Mouse (Mus musculus): ENCODE results near the gene Pabpc1l. TPM values are rescaled to one million over a fixed set of nuclear protein-coding genes. Genes with fewer than 3 reads are reported as not detected.

Pabpc1l gene
- polyA plus RNA-seq, 1 experiment from 2014 or later = 0.66 TPM

GRCm38 (mm10) chr2:164018910-164019309 lies 6.3 kb upstream of the Pabpc1l start:
- Histone ChIP-seq H3K27me3 (ENCODE audit: control insufficient read depth, insufficient read depth, low read length) (no peaks in the 10 kb centered on the region), H3K9ac (ENCODE audit: low read depth, low read length) (no peak overlapping the region), H3K4me3 (ENCODE audit: low read depth, low read length) (no peak overlapping the region), H3K4me2 (no peak overlapping the region), H3K36me3 (ENCODE audit: control insufficient read depth, insufficient read depth, low read length) (peaks cover 27% of the 10 kb centered on the region), H3K9me3 (replicated peaks; ENCODE audit: control insufficient read depth, low read length) (no peaks in the 10 kb centered on the region), H3K4me1 (ENCODE audit: control insufficient read depth, insufficient read depth, low read length) (no peaks in the 10 kb centered on the region), H3K27ac (ENCODE audit: low read depth, low read length) (no peak overlapping the region)
- 86% methylated on average over 3 of the region's 3 CpGs for WGBS (ENCODE audit: insufficient replicate concordance)
- ATAC-seq (replicated peaks; ENCODE audit: insufficient number of reproducible peaks, low FRiP score, low TSS enrichment) = no peak

GRCm38 (mm10) chr2:164019943-164020342 lies 5.3 kb upstream of the Pabpc1l start:
- Histone ChIP-seq H3K36me3 (ENCODE audit: control insufficient read depth, insufficient read depth, low read length) (peaks cover 26% of the 10 kb centered on the region), H3K27ac (ENCODE audit: low read depth, low read length) (no peak overlapping the region), H3K27me3 (ENCODE audit: control insufficient read depth, insufficient read depth, low read length) (no peaks in the 10 kb centered on the region), H3K9me3 (replicated peaks; ENCODE audit: control insufficient read depth, low read length) (no peaks in the 10 kb centered on the region), H3K4me2 (no peak overlapping the region), H3K4me1 (ENCODE audit: control insufficient read depth, insufficient read depth, low read length) (no peaks in the 10 kb centered on the region), H3K4me3 (ENCODE audit: low read depth, low read length) (no peak overlapping the region), H3K9ac (ENCODE audit: low read depth, low read length) (no peak overlapping the region)
- 77% methylated on average over 4 of the region's 4 CpGs for WGBS (ENCODE audit: insufficient replicate concordance)
- ATAC-seq (replicated peaks; ENCODE audit: insufficient number of reproducible peaks, low FRiP score, low TSS enrichment) = no peak

GRCm38 (mm10) chr2:164022104-164022503 lies 3.1 kb upstream of the Pabpc1l start:
- no peak overlapping the region for H3K4me3 ChIP-seq (ENCODE audit: low read depth, low read length)
- no peaks in the 10 kb centered on the region for H3K4me1 ChIP-seq (ENCODE audit: control insufficient read depth, insufficient read depth, low read length)
- peaks cover 11% of the 10 kb centered on the region for H3K36me3 ChIP-seq (ENCODE audit: control insufficient read depth, insufficient read depth, low read length)
- no peaks in the 10 kb centered on the region for H3K9me3 ChIP-seq (replicated peaks; ENCODE audit: control insufficient read depth, low read length)
- no peak for ATAC-seq (replicated peaks; ENCODE audit: insufficient number of reproducible peaks, low FRiP score, low TSS enrichment)
- 50% methylated on average over 2 of the region's 2 CpGs for WGBS (ENCODE audit: insufficient replicate concordance)
- H3K27me3 ChIP-seq (ENCODE audit: control insufficient read depth, insufficient read depth, low read length) = no peaks in the 10 kb centered on the region
- no peak overlapping the region for H3K9ac ChIP-seq (ENCODE audit: low read depth, low read length)
- H3K27ac ChIP-seq (ENCODE audit: low read depth, low read length) = no peak overlapping the region
- no peak overlapping the region for H3K4me2 ChIP-seq

GRCm38 (mm10) chr2:164031147-164031546 lies 5.9 kb downstream of the Pabpc1l start:
- WGBS (ENCODE audit: insufficient replicate concordance) = 68% methylated on average over 10 of the region's 10 CpGs
- Histone ChIP-seq H3K36me3 (ENCODE audit: control insufficient read depth, insufficient read depth, low read length) (no peaks in the 10 kb centered on the region), H3K4me3 (ENCODE audit: low read depth, low read length) (no peak overlapping the region), H3K4me1 (ENCODE audit: control insufficient read depth, insufficient read depth, low read length) (no peaks in the 10 kb centered on the region), H3K27ac (ENCODE audit: low read depth, low read length) (no peak overlapping the region), H3K9ac (ENCODE audit: low read depth, low read length) (no peak overlapping the region), H3K27me3 (ENCODE audit: control insufficient read depth, insufficient read depth, low read length) (no peaks in the 10 kb centered on the region), H3K9me3 (replicated peaks; ENCODE audit: control insufficient read depth, low read length) (no peaks in the 10 kb centered on the region), H3K4me2 (no peak overlapping the region)
- ATAC-seq (replicated peaks; ENCODE audit: insufficient number of reproducible peaks, low FRiP score, low TSS enrichment) = no peak

GRCm38 (mm10) chr2:164032973-164033372 lies 7.7 kb downstream of the Pabpc1l start:
- H3K27me3 ChIP-seq (ENCODE audit: control insufficient read depth, insufficient read depth, low read length) = no peaks in the 10 kb centered on the region
- H3K9me3 ChIP-seq (replicated peaks; ENCODE audit: control insufficient read depth, low read length) = no peaks in the 10 kb centered on the region
- 77% methylated on average over 3 of the region's 3 CpGs for WGBS (ENCODE audit: insufficient replicate concordance)
- H3K9ac ChIP-seq (ENCODE audit: low read depth, low read length) = no peak overlapping the region
- H3K4me1 ChIP-seq (ENCODE audit: control insufficient read depth, insufficient read depth, low read length) = peaks cover 5% of the 10 kb centered on the region; the same call in 1 of the 2 replicates
- no peak for ATAC-seq (replicated peaks; ENCODE audit: insufficient number of reproducible peaks, low FRiP score, low TSS enrichment)
- H3K4me2 ChIP-seq = no peak overlapping the region
- H3K27ac ChIP-seq (ENCODE audit: low read depth, low read length) = no peak overlapping the region
- H3K4me3 ChIP-seq (ENCODE audit: low read depth, low read length) = no peak overlapping the region
- H3K36me3 ChIP-seq (ENCODE audit: control insufficient read depth, insufficient read depth, low read length) = no peaks in the 10 kb centered on the region

GRCm38 (mm10) chr2:164036520-164037019 lies 11.3 kb downstream of the Pabpc1l start:
- Histone ChIP-seq H3K4me1 (ENCODE audit: control insufficient read depth, insufficient read depth, low read length) (peaks cover 5% of the 10 kb centered on the region; the same call in 1 of the 2 replicates), H3K4me2 (no peak overlapping the region), H3K9ac (ENCODE audit: low read depth, low read length) (no peak overlapping the region), H3K36me3 (ENCODE audit: control insufficient read depth, insufficient read depth, low read length) (no peaks in the 10 kb centered on the region), H3K4me3 (ENCODE audit: low read depth, low read length) (no peak overlapping the region), H3K27me3 (ENCODE audit: control insufficient read depth, insufficient read depth, low read length) (no peaks in the 10 kb centered on the region), H3K9me3 (replicated peaks; ENCODE audit: control insufficient read depth, low read length) (no peaks in the 10 kb centered on the region), H3K27ac (ENCODE audit: low read depth, low read length) (no peak overlapping the region)
- ATAC-seq (replicated peaks; ENCODE audit: insufficient number of reproducible peaks, low FRiP score, low TSS enrichment) = no peak; the same call in 1 of the 2 replicates
- 30% methylated on average over 10 of the region's 10 CpGs for WGBS (ENCODE audit: insufficient replicate concordance)

GRCm38 (mm10) chr2:164038407-164039028 lies 13.3 kb downstream of the Pabpc1l start:
- no peaks in the 10 kb centered on the region for H3K36me3 ChIP-seq (ENCODE audit: control insufficient read depth, insufficient read depth, low read length)
- no peaks in the 10 kb centered on the region for H3K9me3 ChIP-seq (replicated peaks; ENCODE audit: control insufficient read depth, low read length)
- H3K9ac ChIP-seq (ENCODE audit: low read depth, low read length) = no peak overlapping the region
- WGBS (ENCODE audit: insufficient replicate concordance) = 95% methylated on average over 1 of the region's 1 CpGs
- H3K27me3 ChIP-seq (ENCODE audit: control insufficient read depth, insufficient read depth, low read length) = peaks cover 3% of the 10 kb centered on the region; the same call in 1 of the 2 replicates
- no peak overlapping the region for H3K4me3 ChIP-seq (ENCODE audit: low read depth, low read length)
- H3K4me1 ChIP-seq (ENCODE audit: control insufficient read depth, insufficient read depth, low read length) = peaks cover 5% of the 10 kb centered on the region; the same call in 1 of the 2 replicates
- no peak overlapping the region for H3K27ac ChIP-seq (ENCODE audit: low read depth, low read length)
- H3K4me2 ChIP-seq = no peak overlapping the region
- 0 out of 2 replicates have a peak, but pooled peaks have one; percentile 43 for ATAC-seq (replicated peaks; ENCODE audit: insufficient number of reproducible peaks, low FRiP score, low TSS enrichment)

GRCm38 (mm10) chr2:164040949-164041348 lies 15.7 kb downstream of the Pabpc1l start:
- 83% methylated on average over 6 of the region's 6 CpGs for WGBS (ENCODE audit: insufficient replicate concordance)
- H3K4me2 ChIP-seq = no peak overlapping the region
- no peak overlapping the region for H3K27ac ChIP-seq (ENCODE audit: low read depth, low read length)
- H3K9ac ChIP-seq (ENCODE audit: low read depth, low read length) = no peak overlapping the region
- no peaks in the 10 kb centered on the region for H3K36me3 ChIP-seq (ENCODE audit: control insufficient read depth, insufficient read depth, low read length)
- H3K4me3 ChIP-seq (ENCODE audit: low read depth, low read length) = no peak overlapping the region
- no peak for ATAC-seq (replicated peaks; ENCODE audit: insufficient number of reproducible peaks, low FRiP score, low TSS enrichment)
- peaks cover 3% of the 10 kb centered on the region; the same call in 1 of the 2 replicates for H3K27me3 ChIP-seq (ENCODE audit: control insufficient read depth, insufficient read depth, low read length)
- no peaks in the 10 kb centered on the region for H3K9me3 ChIP-seq (replicated peaks; ENCODE audit: control insufficient read depth, low read length)
- peaks cover 5% of the 10 kb centered on the region; the same call in 1 of the 2 replicates for H3K4me1 ChIP-seq (ENCODE audit: control insufficient read depth, insufficient read depth, low read length)

- Histone ChIP-seq H3K27ac (ENCODE audit: low read depth, low read length) (no peak overlapping the region), H3K27me3 (ENCODE audit: control insufficient read depth, insufficient read depth, low read length) (peaks cover 3% of the 10 kb centered on the region; the same call in 1 of the 2 replicates), H3K4me2 (no peak overlapping the region), H3K36me3 (ENCODE audit: control insufficient read depth, insufficient read depth, low read length) (no peaks in the 10 kb centered on the region), H3K4me1 (ENCODE audit: control insufficient read depth, insufficient read depth, low read length) (peaks cover 5% of the 10 kb centered on the region; the same call in 1 of the 2 replicates), H3K9me3 (replicated peaks; ENCODE audit: control insufficient read depth, low read length) (no peaks in the 10 kb centered on the region), H3K9ac (ENCODE audit: low read depth, low read length) (no peak overlapping the region), H3K4me3 (ENCODE audit: low read depth, low read length) (no peak overlapping the region)
- WGBS (ENCODE audit: insufficient replicate concordance) = 85% methylated on average over 2 of the region's 2 CpGs
- no peak for ATAC-seq (replicated peaks; ENCODE audit: insufficient number of reproducible peaks, low FRiP score, low TSS enrichment)
Observed at GRCm38 (mm10) chr2:164041523-164041922, 16.3 kb downstream of the Pabpc1l start.
